Comparison of ENCODE assay signal across 10 mouse cellular contexts in the genomic region with DNA sequence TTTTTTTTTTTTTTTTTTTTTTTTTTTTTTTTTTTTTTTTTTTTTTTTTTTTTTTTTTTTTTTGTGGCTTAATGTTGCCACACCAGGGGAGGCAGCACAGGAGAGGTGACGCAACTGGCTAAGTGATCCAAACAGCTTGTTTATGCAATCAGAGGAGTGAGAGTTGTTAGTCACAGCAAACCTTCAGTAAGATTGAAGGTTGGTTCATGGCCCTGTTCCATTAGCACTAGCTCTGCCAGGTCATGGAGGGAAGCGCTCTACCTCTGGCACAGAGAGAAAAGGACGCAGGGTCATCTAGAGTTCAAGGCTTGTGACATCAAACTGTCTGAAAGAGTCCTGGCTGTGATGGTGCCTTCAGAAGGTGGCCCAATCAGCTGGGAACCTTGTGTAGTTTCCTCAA. TPM values are rescaled to one million over a fixed set of nuclear protein-coding genes. Genes with fewer than 3 reads are reported as not detected.
DNase-seq lines count a peak whose midpoint lies in the region; ATAC-seq and TF ChIP-seq lines count a peak whose summit lies in the region.
"Had no signal": no experiment of that assay in that cellular context is flagged by ENCODE, and none has a peak within 500 bp of the region (broad histone marks: within the 10 kb centered on the region; RNA-seq: fewer than 3 reads in every experiment).

No protein-coding gene starts in this region.

- H3K27ac ChIP-seq in kidney, embryonic 14.5 days (ENCODE audit: low read depth, low read length): no peak overlapping the region
- no peak overlapping the region for H3K27ac ChIP-seq in limb, embryonic 10.5 days
- H3K27ac ChIP-seq in hindbrain, embryonic 11.5 days (ENCODE audit: low read depth, low read length): no peak overlapping the region
- H3K27ac ChIP-seq: limb, embryonic 15.5 days had no signal

- H3K4me2 ChIP-seq in kidney, embryonic 14.5 days (replicated peaks; ENCODE audit: low read depth, low read length): no peak overlapping the region
- no peak overlapping the region for H3K4me2 ChIP-seq in myocyte (ENCODE audit: low read depth)
- no peak overlapping the region for H3K4me2 ChIP-seq in hindbrain, embryonic 11.5 days (replicated peaks; ENCODE audit: low read depth, low read length)
- H3K4me2 ChIP-seq: limb, embryonic 15.5 days had no signal

- DNase-seq in kidney, adult 18-20 months: peak; percentile 4
- DNase-seq in adrenal gland, adult (ENCODE audit: inconsistent age in 2 of 2, low spot score in 1 of 2): peak; percentile 81 to 95
- DNase-seq in limb, embryonic 10.5 days (ENCODE audit: low spot score): no peak
- no peak for DNase-seq in layer of hippocampus, postnatal 10 days (ENCODE audit: low spot score in 2 of 2)
- DNase-seq in hindbrain, embryonic 11.5 days (ENCODE audit: low spot score): no peak
- DNase-seq: cerebellum, adult 9-11 months had no signal

- no peak overlapping the region for H3K4me3 ChIP-seq in kidney, embryonic 14.5 days (ENCODE audit: low read length)
- no peak overlapping the region for H3K4me3 ChIP-seq in myocyte
- no peak overlapping the region for H3K4me3 ChIP-seq in limb, embryonic 10.5 days
- no peak overlapping the region for H3K4me3 ChIP-seq in hindbrain, embryonic 11.5 days (ENCODE audit: low read depth, low read length)
- H3K4me3 ChIP-seq: limb, embryonic 15.5 days had no signal

- no peak for ATAC-seq in kidney, embryonic 14.5 days (ENCODE audit: low FRiP score, low TSS enrichment)
- ATAC-seq in inflammation-experienced regulatory T-cells, adult 6 months: peak; percentile 87
- no peak for ATAC-seq in hindbrain, embryonic 11.5 days (ENCODE audit: low FRiP score)

- 46% methylated on average over 3 of the region's 3 CpGs for WGBS in kidney, embryonic 14.5 days
- WGBS in limb, embryonic 10.5 days: 43% methylated on average over 3 of the region's 3 CpGs
- WGBS in hindbrain, embryonic 11.5 days: 62% methylated on average over 3 of the region's 3 CpGs

- no peaks in the 10 kb centered on the region for H3K4me1 ChIP-seq in kidney, embryonic 14.5 days (ENCODE audit: control insufficient read depth, insufficient read depth, low read length)
- peaks cover 26% of the 10 kb centered on the region for H3K4me1 ChIP-seq in limb, embryonic 10.5 days
- no peaks in the 10 kb centered on the region for H3K4me1 ChIP-seq in hindbrain, embryonic 11.5 days (replicated peaks; ENCODE audit: control insufficient read depth, insufficient read depth, low read length)
- H3K4me1 ChIP-seq: limb, embryonic 15.5 days had no signal

- no peak overlapping the region for H3ac ChIP-seq in myocyte (ENCODE audit: control insufficient read depth, insufficient read length)

- H3K9ac ChIP-seq in kidney, embryonic 14.5 days (ENCODE audit: low read depth, low read length): no peak overlapping the region
- no peak overlapping the region for H3K9ac ChIP-seq in hindbrain, embryonic 11.5 days (ENCODE audit: low read depth, low read length)
- H3K9ac ChIP-seq: limb, embryonic 15.5 days had no signal

- no peaks in the 10 kb centered on the region for H3K79me2 ChIP-seq in myocyte (ENCODE audit: control insufficient read depth, insufficient read depth)

- no peaks in the 10 kb centered on the region for H3K36me3 ChIP-seq in kidney, embryonic 14.5 days (ENCODE audit: control insufficient read depth, insufficient read depth, low read length)
- no peaks in the 10 kb centered on the region for H3K36me3 ChIP-seq in myocyte (ENCODE audit: control insufficient read depth, insufficient read depth)
- no peaks in the 10 kb centered on the region for H3K36me3 ChIP-seq in limb, embryonic 10.5 days
- no peaks in the 10 kb centered on the region for H3K36me3 ChIP-seq in hindbrain, embryonic 11.5 days (ENCODE audit: control insufficient read depth, insufficient read depth, low read length)
- H3K36me3 ChIP-seq: limb, embryonic 15.5 days had no signal

- H3K27me3 ChIP-seq in kidney, embryonic 14.5 days (ENCODE audit: control insufficient read depth, insufficient read depth, low read length): no peaks in the 10 kb centered on the region
- no peaks in the 10 kb centered on the region for H3K27me3 ChIP-seq in myocyte (ENCODE audit: control insufficient read depth, insufficient read depth, insufficient read length)
- no peaks in the 10 kb centered on the region for H3K27me3 ChIP-seq in limb, embryonic 10.5 days (ENCODE audit: low read depth, poor library complexity, severe bottlenecking)
- no peaks in the 10 kb centered on the region for H3K27me3 ChIP-seq in hindbrain, embryonic 11.5 days (ENCODE audit: control insufficient read depth, insufficient read depth, low read length)
- H3K27me3 ChIP-seq: limb, embryonic 15.5 days had no signal

- no peaks in the 10 kb centered on the region for H3K9me3 ChIP-seq in kidney, embryonic 14.5 days (ENCODE audit: control insufficient read depth, low read length)
- H3K9me3 ChIP-seq in limb, embryonic 10.5 days (replicated peaks): no peaks in the 10 kb centered on the region
- no peaks in the 10 kb centered on the region for H3K9me3 ChIP-seq in hindbrain, embryonic 11.5 days (ENCODE audit: control insufficient read depth, low read length)
- H3K9me3 ChIP-seq: limb, embryonic 15.5 days had no signal

- TF ChIP-seq POLR2A in myocyte (IDR thresholded peaks at IDR 0.05; ENCODE audit: insufficient read length, low read depth): no peak

TF ChIP-seq in myocyte, 11 proteins besides CTCF, POLR2A, EP300 and RAD21:
- TF ChIP-seq CEBPB (IDR thresholded peaks at IDR 0.05; ENCODE audit: insufficient read depth, poor library complexity, severe bottlenecking) (0 out of 2 replicates have a peak, but pooled peaks have one; percentile 22), TCF3 (IDR thresholded peaks at IDR 0.05; ENCODE audit: insufficient read length, low read depth) (no peak), REST (IDR thresholded peaks at IDR 0.05; ENCODE audit: insufficient read depth, insufficient read length) (no peak), POLR2AphosphoS2 (IDR thresholded peaks at IDR 0.05; ENCODE audit: insufficient read length, low read depth) (no peak), MAX (IDR thresholded peaks at IDR 0.05; ENCODE audit: low read depth) (no peak)
TF ChIP-seq in myocyte: peak in this region for 1.

RNA-seq across cellular contexts. Expression of gene Slc22a15, which starts 24.3 kb away (rescaled TPM):
- 3.5 and 4.3 TPM in 2 replicates for polyA plus RNA-seq in kidney, embryonic 14.5 days (2014; fragmentation: Nextera tagmentation; extraction: Ambion mirVana)
- 10 to 100 TPM; 10.2 to 18.0 (median 11.1) TPM for polyA plus RNA-seq in inflammation-experienced regulatory T-cells, adult 6 months (2017; shearing (Covaris generic))
- polyA plus RNA-seq in myocyte (2012; fragmentation: generic; extraction: Trizol): 6.2 TPM
- 2.8 and 3.5 TPM in 2 replicates for polyA plus RNA-seq in limb, embryonic 10.5 days (2016; fragmentation: Nextera tagmentation; extraction: Ambion mirVana)
- total RNA-seq in layer of hippocampus, postnatal 10 days (2021): 10 to 100 TPM; 13.2 to 16.6 TPM
- polyA plus RNA-seq in hindbrain, embryonic 11.5 days (2014; fragmentation: Nextera tagmentation; extraction: Ambion mirVana): 8.4 and 10.1 TPM in 2 replicates

Comparison
In these comparisons a context has a peak if more than half of its experiments do, and no peak if none do; other contexts are left out.
1. DNase-seq: peak in kidney, adult 18-20 months (single experiment) and adrenal gland, adult (2 of 2); none in limb, embryonic 10.5 days (single experiment), layer of hippocampus, postnatal 10 days (0 of 2) and hindbrain, embryonic 11.5 days (single experiment).